Comparison of ENCODE assay signal across 21 mouse cellular contexts in the genomic region with DNA sequence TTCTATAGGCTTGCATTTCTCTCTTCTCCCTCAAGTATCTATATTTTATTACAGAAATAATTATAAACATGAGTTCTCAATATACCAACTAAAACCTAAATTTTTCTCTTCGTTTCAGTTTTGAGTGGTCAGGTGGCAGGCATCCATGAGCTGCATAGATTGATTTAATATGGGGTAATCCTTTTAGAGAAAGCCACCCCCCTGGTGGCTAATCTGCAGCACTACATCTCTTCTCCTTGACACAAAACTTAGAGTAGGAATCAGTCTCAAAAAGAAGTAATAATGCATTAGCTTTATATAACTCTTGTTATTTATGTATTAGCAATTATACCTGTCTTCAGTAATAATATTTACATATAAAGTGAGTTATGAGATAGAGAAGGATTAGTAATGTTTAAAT. TPM values are rescaled to one million over a fixed set of nuclear protein-coding genes. Genes with fewer than 3 reads are reported as not detected.
DNase-seq lines count a peak whose midpoint lies in the region; ATAC-seq and TF ChIP-seq lines count a peak whose summit lies in the region.
"Had no signal": no experiment of that assay in that cellular context is flagged by ENCODE, and none has a peak within 500 bp of the region (broad histone marks: within the 10 kb centered on the region; RNA-seq: fewer than 3 reads in every experiment).

No protein-coding gene starts in this region.

- TF ChIP-seq CTCF in layer of hippocampus, adult 2 months (conservative IDR thresholded peaks at IDR 0.05): peak; percentile 84
- peak; percentile 69 for TF ChIP-seq CTCF in Patski (IDR thresholded peaks at IDR 0.05)
- peak; percentile 64 for TF ChIP-seq CTCF in stomach, postnatal 0 days (IDR thresholded peaks at IDR 0.05; ENCODE audit: low read depth)

- TF ChIP-seq EP300 in stomach, postnatal 0 days (optimal IDR thresholded peaks at IDR 0.05): no peak

- no peaks in the 10 kb centered on the region for H3K9me3 ChIP-seq in stomach, postnatal 0 days (ENCODE audit: control insufficient read depth, low read length)
- H3K9me3 ChIP-seq: forebrain, embryonic 13.5 days; kidney, embryonic 15.5 days; limb, embryonic 10.5 days; liver, embryonic 15.5 days; neural tube, embryonic 15.5 days had no signal

- in situ Hi-C loops in Patski (cut with MboI; ENCODE audit: low pct_unique_long_range_greater_than_20kb): loop anchor here (25.0 kb wide), 1 partner anchor 1158 kb away; a partner anchor contains a TSS

- H3K27ac ChIP-seq in layer of hippocampus, adult 2 months: no peak overlapping the region
- H3K27ac ChIP-seq in stomach, postnatal 0 days (replicated peaks): no peak overlapping the region
- H3K27ac ChIP-seq: forebrain, embryonic 13.5 days; kidney, embryonic 15.5 days; limb, embryonic 10.5 days; liver, embryonic 15.5 days; neural tube, embryonic 15.5 days had no signal

- H3K36me3 ChIP-seq in stomach, postnatal 0 days (ENCODE audit: control insufficient read depth, insufficient read depth, low read length): no peaks in the 10 kb centered on the region
- H3K36me3 ChIP-seq: kidney, embryonic 15.5 days; limb, embryonic 10.5 days; liver, embryonic 15.5 days; neural tube, embryonic 15.5 days had no signal

- WGBS in stomach, postnatal 0 days: 38% methylated on average over 1 of the region's 1 CpGs

- no peak overlapping the region for H3K9ac ChIP-seq in stomach, postnatal 0 days (ENCODE audit: low read length)
- H3K9ac ChIP-seq: forebrain, embryonic 13.5 days; kidney, embryonic 15.5 days; liver, embryonic 15.5 days; neural tube, embryonic 15.5 days had no signal

- H3K4me3 ChIP-seq in layer of hippocampus, adult 2 months: no peak overlapping the region
- H3K4me3 ChIP-seq in stomach, postnatal 0 days (ENCODE audit: low read depth, low read length): no peak overlapping the region
- H3K4me3 ChIP-seq: forebrain, embryonic 13.5 days; kidney, embryonic 15.5 days; limb, embryonic 10.5 days; liver, embryonic 15.5 days; neural tube, embryonic 15.5 days had no signal

- H3K4me2 ChIP-seq in stomach, postnatal 0 days (replicated peaks; ENCODE audit: low read depth): no peak overlapping the region
- H3K4me2 ChIP-seq: forebrain, embryonic 13.5 days; kidney, embryonic 15.5 days; liver, embryonic 15.5 days; neural tube, embryonic 15.5 days had no signal

- CTCF ChIA-PET in Patski (lab: Charles Lee): interaction anchor here (0.6 to 2.7 kb wide), 6 partner anchors 10 to 348 kb away, joined by 4 to 8 read pairs (median 6); no protein-coding TSS in a partner anchor

- no peak for ATAC-seq in Patski
- no peak for ATAC-seq in stomach, postnatal 0 days (ENCODE audit: low FRiP score, low TSS enrichment)
- ATAC-seq: forebrain, embryonic 13.5 days had no signal

- POLR2A ChIA-PET in Patski (lab: Charles Lee): interaction anchor here (2.0 kb wide), 1 partner anchor 19 kb away, joined by 4 read pairs; no protein-coding TSS in a partner anchor

- no peak for DNase-seq in layer of hippocampus, adult 2 months (ENCODE audit: low spot score in 2 of 2)
- no peak for DNase-seq in layer of hippocampus, postnatal 10 days (ENCODE audit: low spot score in 2 of 2)
- DNase-seq in retina, embryonic 14.5 days (ENCODE audit: low spot score): peak; percentile 44
- no peak for DNase-seq in retina, postnatal 1 day
- no peak for DNase-seq in Patski (ENCODE audit: low read depth, low spot score)
- no peak for DNase-seq in stomach, postnatal 0 days (ENCODE audit: low spot score)
- no peak for DNase-seq in adrenal gland, postnatal 14 days
- DNase-seq in embryo, embryonic 10.5 days (ENCODE audit: low spot score): no peak
- DNase-seq: adrenal gland, postnatal 25 days; cerebellum, adult 8-10 months; heart, adult 18-20 months; heart, postnatal 14 days; layer of hippocampus, adult 9-11 months; spleen, adult 18-20 months; thymus, postnatal 4 days had no signal

- no peaks in the 10 kb centered on the region for H3K27me3 ChIP-seq in Patski
- no peaks in the 10 kb centered on the region for H3K27me3 ChIP-seq in stomach, postnatal 0 days (ENCODE audit: control insufficient read depth, insufficient read depth, low read length)
- H3K27me3 ChIP-seq: forebrain, embryonic 13.5 days; kidney, embryonic 15.5 days; liver, embryonic 15.5 days; neural tube, embryonic 15.5 days had no signal

- no peaks in the 10 kb centered on the region for H3K4me1 ChIP-seq in stomach, postnatal 0 days (replicated peaks; ENCODE audit: control insufficient read depth, insufficient read depth)
- H3K4me1 ChIP-seq: forebrain, embryonic 13.5 days; liver, embryonic 15.5 days; neural tube, embryonic 15.5 days had no signal

RNA-seq across cellular contexts. Expression of a gene that starts 16.2 kb away (rescaled TPM):
- total RNA-seq in layer of hippocampus, adult 2 months (2021): 1 to 10 TPM; 5.4 to 5.5 TPM
- 1 to 10 TPM; 5.5 to 5.6 TPM for total RNA-seq in layer of hippocampus, postnatal 10 days (2021)
- polyA plus RNA-seq in Patski (2021): 34.7 TPM
- polyA plus RNA-seq in stomach, postnatal 0 days (2015; fragmentation: Nextera tagmentation; extraction: Ambion mirVana): 7.4 and 7.9 TPM in 2 replicates
- total RNA-seq in adrenal gland, postnatal 14 days (2021): 9.1 and 11.4 TPM in 2 replicates
- total RNA-seq: megakaryocyte, adult 5-6 weeks had no signal
